Mouse (Mus musculus) intestine, embryonic 15.5 days (tissue): ENCODE results near the gene Ptpre. TPM values are rescaled to one million over a fixed set of nuclear protein-coding genes. Genes with fewer than 3 reads are reported as not detected.

Experiments used
- ATAC-seq: fragments of 200-750 bp; cut with Nextera tagmentation; 2 replicates; pipeline ENCODE4 v1.8.0; 2017; ENCODE audit warnings: moderate TSS enrichment, moderate library complexity
- H3K27ac ChIP-seq: fragments of 300-500 bp; sonication (generic); 2 replicates; pipeline ENCODE4 v1.5.1; 2015; ENCODE audit warnings: mild to moderate bottlenecking, inconsistent platforms
- H3K27me3 ChIP-seq: fragments of 300-500 bp; sonication (generic); replicated peaks from 2 replicates; pipeline ENCODE4 v1.6.1; 2015; ENCODE audit warnings: inconsistent platforms
- H3K36me3 ChIP-seq: fragments of 300-500 bp; sonication (generic); 2 replicates; pipeline ENCODE4 v1.6.1; 2015; ENCODE audit warnings: inconsistent platforms
- H3K4me1 ChIP-seq: fragments of 300-500 bp; sonication (generic); replicated peaks from 2 replicates; pipeline ENCODE4 v1.6.1; 2015; ENCODE audit warnings: inconsistent platforms
- H3K4me2 ChIP-seq: fragments of 300-500 bp; sonication (generic); replicated peaks from 2 replicates; pipeline ENCODE4 v1.6.1; 2015; ENCODE audit warnings: mild to moderate bottlenecking, inconsistent platforms
- H3K4me3 ChIP-seq: fragments of 300-500 bp; sonication (generic); replicated peaks from 2 replicates; pipeline ENCODE4 v1.5.1; 2015; ENCODE audit warnings: inconsistent platforms
- H3K9ac ChIP-seq: fragments of 300-500 bp; sonication (generic); 2 replicates; pipeline ENCODE4 v1.6.1; 2015; ENCODE audit warnings: inconsistent platforms
- H3K9me3 ChIP-seq: fragments of 300-500 bp; sonication (generic); 2 replicates; pipeline ENCODE4 v1.6.1; 2016; ENCODE audit warnings: inconsistent platforms
- WGBS: fragments of 180-500 bp; shearing (Covaris S2); methylation state at CpG from one replicate; pipeline ENCODE4 v1.1.7; 2015; 5-methylcytosine and 5-hydroxymethylcytosine counted together
- polyA plus RNA-seq: library from polyadenylated mRNA; unstranded; fragments of >200 nt; fragmentation: Nextera tagmentation; extraction: Ambion mirVana; gene quantifications from 2 replicates; pipeline ENCODE4 v1.2.1, GENCODE M21; 2015

The Ptpre gene
- polyA plus RNA-seq, 1 experiment from 2014 or later = 2.6 TPM

- no peak for ATAC-seq
- no peak overlapping the region for H3K4me3 ChIP-seq
- no peaks in the 10 kb centered on the region for H3K9me3 ChIP-seq
- 0 out of 2 replicates have a peak, but pooled peaks cover 2% of the 10 kb centered on the region for H3K4me1 ChIP-seq
- no peak overlapping the region for H3K27ac ChIP-seq
- no peak overlapping the region for H3K9ac ChIP-seq
- WGBS = 32% methylated on average over 4 of the region's 4 CpGs
- H3K36me3 ChIP-seq = no peaks in the 10 kb centered on the region
- H3K27me3 ChIP-seq = no peaks in the 10 kb centered on the region
- no peak overlapping the region for H3K4me2 ChIP-seq
Observed at GRCm38 (mm10) chr7:135586402-135586801, 49.1 kb downstream of the Ptpre start.

- Histone ChIP-seq H3K36me3 (no peaks in the 10 kb centered on the region), H3K9ac (no peak overlapping the region), H3K27me3 (no peaks in the 10 kb centered on the region), H3K9me3 (no peaks in the 10 kb centered on the region), H3K4me2 (no peak overlapping the region), H3K4me1 (0 out of 2 replicates have a peak, but pooled peaks cover 2% of the 10 kb centered on the region), H3K27ac (no peak overlapping the region), H3K4me3 (no peak overlapping the region)
- WGBS = 59% methylated on average over 2 of the region's 2 CpGs
- no peak for ATAC-seq
Observed at GRCm38 (mm10) chr7:135587821-135588575, 50.7 kb downstream of the Ptpre start.

DNA sequence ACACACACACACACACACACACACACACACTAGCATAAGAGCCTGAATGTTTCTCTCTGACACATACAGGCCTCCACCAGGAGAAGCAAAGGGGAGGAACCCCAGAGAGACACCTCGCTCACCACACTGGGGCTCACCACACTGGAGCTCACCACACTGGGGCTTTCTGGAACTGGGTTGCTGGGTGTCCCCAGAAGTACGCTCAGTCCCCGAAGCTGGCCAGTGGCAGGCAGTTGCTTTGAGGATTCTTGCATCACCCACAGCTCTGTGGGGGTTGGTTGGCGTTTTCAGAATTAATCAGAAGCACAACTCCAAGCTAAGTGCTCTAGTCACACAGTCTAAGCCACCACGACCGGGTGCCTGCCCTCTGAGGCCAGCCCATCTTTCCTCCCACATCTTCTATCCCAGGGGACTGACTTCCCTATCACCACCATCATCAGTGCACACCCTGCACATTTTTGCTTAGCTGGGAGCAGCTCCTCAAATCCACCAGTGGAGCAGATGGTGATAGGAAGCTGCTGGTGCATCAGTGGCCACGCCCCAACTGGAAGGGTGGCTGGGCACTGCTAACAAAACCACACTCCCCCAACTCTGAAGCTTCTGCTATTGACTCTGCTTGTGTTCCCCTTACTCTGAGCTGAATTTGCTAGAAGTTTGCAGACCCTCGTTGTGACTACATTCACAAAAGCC, 51.5 kb downstream of the Ptpre start:
- H3K27me3 ChIP-seq = no peaks in the 10 kb centered on the region
- 77% methylated on average over 8 of the region's 8 CpGs for WGBS
- no peak overlapping the region for H3K27ac ChIP-seq

DNA sequence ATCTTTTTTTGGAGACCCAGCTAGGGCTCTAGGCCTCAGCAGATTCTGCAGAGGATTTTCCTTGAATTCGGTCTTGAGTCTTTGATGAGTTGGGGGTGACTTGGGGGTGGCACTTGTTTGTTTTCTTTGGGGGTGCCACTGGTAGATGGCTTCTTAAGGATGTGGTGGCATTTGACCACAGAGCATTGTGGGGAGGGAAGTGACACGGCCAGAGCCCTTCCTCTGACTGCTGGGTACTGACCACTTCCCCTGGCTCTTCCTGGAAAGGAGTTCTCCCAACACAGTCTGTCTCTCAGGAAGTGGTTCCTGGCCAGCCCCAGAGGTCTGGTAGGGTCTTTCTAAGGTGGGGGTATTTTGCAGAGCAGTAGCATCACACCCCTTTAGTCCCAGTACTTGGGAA, 54.2 kb downstream of the Ptpre start:
- H3K27me3 ChIP-seq = no peaks in the 10 kb centered on the region
- H3K36me3 ChIP-seq = no peaks in the 10 kb centered on the region
- 91% methylated on average over 2 of the region's 2 CpGs for WGBS
- H3K9me3 ChIP-seq = no peaks in the 10 kb centered on the region
- H3K27ac ChIP-seq = no peak overlapping the region
- peaks cover 12% of the 10 kb centered on the region; the same call in 1 of the 2 replicates for H3K4me1 ChIP-seq
- H3K9ac ChIP-seq = no peak overlapping the region
- no peak for ATAC-seq
- H3K4me3 ChIP-seq = no peak overlapping the region
- H3K4me2 ChIP-seq = no peak overlapping the region

More for the DNA sequence above, 51.5 kb downstream of the Ptpre start:
- no peak overlapping the region for H3K4me3 ChIP-seq
- ATAC-seq = no peak
- H3K9me3 ChIP-seq = no peaks in the 10 kb centered on the region
- H3K4me1 ChIP-seq = 0 out of 2 replicates have a peak, but pooled peaks cover 2% of the 10 kb centered on the region
- no peak overlapping the region for H3K9ac ChIP-seq
- no peak overlapping the region for H3K4me2 ChIP-seq
- H3K36me3 ChIP-seq = no peaks in the 10 kb centered on the region

- H3K9ac ChIP-seq = no peak overlapping the region
- no peak overlapping the region for H3K27ac ChIP-seq
- WGBS = 71% methylated on average over 5 of the region's 5 CpGs
- H3K4me3 ChIP-seq = no peak overlapping the region
- H3K4me1 ChIP-seq = peaks cover 23% of the 10 kb centered on the region; the same call in 1 of the 2 replicates
- ATAC-seq = no peak
- H3K9me3 ChIP-seq = no peaks in the 10 kb centered on the region
- no peaks in the 10 kb centered on the region for H3K36me3 ChIP-seq
- no peak overlapping the region for H3K4me2 ChIP-seq
- H3K27me3 ChIP-seq = no peaks in the 10 kb centered on the region
Observed at GRCm38 (mm10) chr7:135593286-135593685, 56.0 kb downstream of the Ptpre start.

- no peaks in the 10 kb centered on the region for H3K27me3 ChIP-seq
Observed at GRCm38 (mm10) chr7:135593825-135594224, 56.5 kb downstream of the Ptpre start.

GRCm38 (mm10) chr7:135594676-135595075, 57.4 kb downstream of the Ptpre start:
- H3K9me3 ChIP-seq = no peaks in the 10 kb centered on the region
- 55% methylated on average over 7 of the region's 7 CpGs for WGBS
- ATAC-seq = no peak
- H3K9ac ChIP-seq = no peak overlapping the region
- H3K4me3 ChIP-seq = no peak overlapping the region
- H3K4me2 ChIP-seq = no peak overlapping the region
- peaks cover 23% of the 10 kb centered on the region; the same call in 1 of the 2 replicates for H3K4me1 ChIP-seq
- H3K27me3 ChIP-seq = no peaks in the 10 kb centered on the region
- no peak overlapping the region for H3K27ac ChIP-seq
- H3K36me3 ChIP-seq = no peaks in the 10 kb centered on the region

More at GRCm38 (mm10) chr7:135593825-135594224, 56.5 kb downstream of the Ptpre start:
- no peak overlapping the region for H3K27ac ChIP-seq
- 44% methylated on average over 3 of the region's 3 CpGs for WGBS
- H3K9ac ChIP-seq = no peak overlapping the region
- H3K9me3 ChIP-seq = no peaks in the 10 kb centered on the region
- H3K4me3 ChIP-seq = no peak overlapping the region
- ATAC-seq = no peak
- H3K4me2 ChIP-seq = no peak overlapping the region
- no peaks in the 10 kb centered on the region for H3K36me3 ChIP-seq
- peaks cover 23% of the 10 kb centered on the region; the same call in 1 of the 2 replicates for H3K4me1 ChIP-seq

GRCm38 (mm10) chr7:135595640-135596174, 58.4 kb downstream of the Ptpre start:
- no peak overlapping the region for H3K4me2 ChIP-seq
- H3K36me3 ChIP-seq = no peaks in the 10 kb centered on the region
- no peaks in the 10 kb centered on the region for H3K27me3 ChIP-seq
- H3K27ac ChIP-seq = no peak overlapping the region
- H3K9ac ChIP-seq = no peak overlapping the region
- H3K9me3 ChIP-seq = no peaks in the 10 kb centered on the region
- H3K4me1 ChIP-seq = peaks cover 23% of the 10 kb centered on the region; the same call in 1 of the 2 replicates
- 46% methylated on average over 5 of the region's 5 CpGs for WGBS
- no peak for ATAC-seq
- H3K4me3 ChIP-seq = no peak overlapping the region

DNA sequence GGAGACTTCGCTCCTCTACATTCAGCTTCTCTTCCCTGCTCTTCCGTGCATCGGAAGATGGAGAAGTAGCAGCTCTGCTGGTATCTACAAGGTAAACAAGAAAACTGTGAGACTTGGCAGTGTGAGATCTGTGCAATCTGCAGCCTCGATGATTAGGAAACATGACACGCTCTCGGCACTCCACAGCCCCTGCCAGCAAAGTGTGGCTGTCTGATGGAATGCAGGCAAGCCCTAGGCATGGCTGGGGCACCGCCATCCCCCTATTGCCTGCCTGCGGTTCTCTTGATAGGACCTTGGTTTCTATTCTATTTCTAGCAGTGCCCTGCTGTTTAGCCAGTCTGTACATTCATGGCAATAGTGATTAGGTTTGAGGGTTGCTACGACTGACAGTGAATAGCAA, 59.7 kb downstream of the Ptpre start:
- H3K27ac ChIP-seq = no peak overlapping the region
- H3K9ac ChIP-seq = no peak overlapping the region
- 0 out of 2 replicates have a peak, but pooled peaks have one; percentile 9 for ATAC-seq
- no peak overlapping the region for H3K4me3 ChIP-seq
- no peaks in the 10 kb centered on the region for H3K9me3 ChIP-seq
- H3K36me3 ChIP-seq = no peaks in the 10 kb centered on the region
- H3K4me1 ChIP-seq = peaks cover 23% of the 10 kb centered on the region; the same call in 1 of the 2 replicates
- H3K27me3 ChIP-seq = no peaks in the 10 kb centered on the region
- no peak overlapping the region for H3K4me2 ChIP-seq
- WGBS = 35% methylated on average over 9 of the region's 9 CpGs

DNA sequence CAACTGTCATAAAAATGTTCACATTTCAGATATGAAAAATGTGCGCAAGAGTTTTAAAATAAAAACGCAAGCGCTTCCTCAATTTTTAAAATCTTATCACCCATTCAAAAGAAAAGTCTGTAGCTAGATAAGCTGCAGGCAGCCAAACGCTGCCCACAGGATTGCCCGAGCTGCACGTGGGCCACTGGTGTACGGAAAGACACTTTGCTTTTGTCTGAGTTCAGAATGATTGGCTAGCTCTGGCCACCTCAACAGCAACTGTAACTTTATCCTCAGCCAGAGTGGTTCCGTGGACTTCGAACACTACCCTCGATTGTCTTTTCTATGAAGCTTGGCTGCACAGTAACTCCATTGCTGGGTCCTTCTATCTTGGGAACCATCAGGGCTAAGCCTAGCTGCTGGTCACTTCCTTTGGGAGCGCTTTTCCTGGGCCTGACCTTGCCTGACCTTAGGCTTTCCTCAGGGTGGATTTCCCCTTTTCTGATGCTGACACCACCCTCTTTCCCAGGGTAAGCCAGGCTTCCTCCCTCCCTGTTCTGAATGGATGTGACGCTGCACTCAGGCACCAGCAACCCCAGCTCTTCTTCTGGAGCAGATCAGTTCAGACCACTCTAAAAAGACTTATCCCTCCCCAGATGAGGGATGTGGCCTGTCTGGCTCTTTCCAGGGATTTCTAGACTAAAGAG, 60.5 kb downstream of the Ptpre start:
- no peak overlapping the region for H3K9ac ChIP-seq
- H3K4me1 ChIP-seq = peaks cover 23% of the 10 kb centered on the region; the same call in 1 of the 2 replicates
- no peak overlapping the region for H3K27ac ChIP-seq
- no peaks in the 10 kb centered on the region for H3K27me3 ChIP-seq
- peak; percentile 65 for ATAC-seq
- H3K4me2 ChIP-seq = no peak overlapping the region
- no peaks in the 10 kb centered on the region for H3K36me3 ChIP-seq
- WGBS = 53% methylated on average over 12 of the region's 12 CpGs
- H3K4me3 ChIP-seq = no peak overlapping the region
- H3K9me3 ChIP-seq = no peaks in the 10 kb centered on the region

DNA sequence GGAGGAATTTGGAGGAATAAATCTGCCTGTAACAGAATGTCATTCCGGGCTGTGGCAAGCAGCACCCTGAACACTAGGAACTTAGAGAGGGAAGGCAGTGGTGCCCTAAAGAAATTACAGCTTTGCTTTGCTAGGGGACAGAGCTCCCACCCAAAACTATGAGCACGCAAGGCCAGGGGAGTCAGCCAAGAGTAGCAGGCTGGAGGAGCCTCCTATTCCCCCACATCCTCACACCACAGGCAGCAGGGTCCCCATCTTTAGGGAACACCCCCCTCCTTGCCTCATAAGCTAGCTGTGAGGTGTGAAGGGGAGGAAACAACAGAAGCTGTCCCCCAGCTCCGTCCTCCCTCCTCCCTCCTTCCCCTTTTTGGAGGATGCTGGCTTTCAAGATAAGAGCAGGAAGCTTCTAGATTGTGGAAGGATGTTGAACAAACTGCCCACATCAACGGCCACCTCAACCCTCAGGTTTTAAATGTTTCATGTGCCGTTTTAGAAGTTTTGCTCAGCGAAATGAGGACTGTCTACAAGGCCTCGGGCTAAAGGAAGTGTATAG, 61.1 kb downstream of the Ptpre start:
- Histone ChIP-seq H3K9ac (no peak overlapping the region), H3K4me2 (no peak overlapping the region), H3K4me1 (peaks cover 23% of the 10 kb centered on the region; the same call in 1 of the 2 replicates), H3K27ac (no peak overlapping the region), H3K36me3 (no peaks in the 10 kb centered on the region), H3K9me3 (no peaks in the 10 kb centered on the region), H3K4me3 (no peak overlapping the region), H3K27me3 (no peaks in the 10 kb centered on the region)
- WGBS = 53% methylated on average over 7 of the region's 7 CpGs
- peak; percentile 24; the same call in 1 of the 2 replicates for ATAC-seq
